Mouse (Mus musculus) kidney, embryonic 15.5 days (tissue): ENCODE measurements around the gene Vmn2r75. TPM values are rescaled to one million over a fixed set of nuclear protein-coding genes. Genes with fewer than 3 reads are reported as not detected.
"Not testable (repeated sequence)": the region's sequence is repeated elsewhere in the genome, so short reads cannot be mapped to it uniquely, and the experiment has no call there.

ENCODE experiments used
- ATAC-seq: fragments of 200-750 bp; cut with Nextera tagmentation; replicated peaks from 2 replicates; pipeline ENCODE4 v1.8.0; 2017; ENCODE audit warnings: moderate TSS enrichment; ENCODE audit not compliant: low FRiP score
- H3K27ac ChIP-seq: fragments of 300-500 bp; sonication (generic); 2 replicates; pipeline ENCODE4 v1.5.1; 2015; ENCODE audit warnings: mild to moderate bottlenecking, inconsistent platforms
- H3K27me3 ChIP-seq: fragments of 300-500 bp; sonication (generic); 2 replicates; pipeline ENCODE4 v1.6.1; 2015; ENCODE audit warnings: inconsistent platforms
- H3K36me3 ChIP-seq: fragments of 300-500 bp; sonication (generic); 2 replicates; pipeline ENCODE4 v1.6.1; 2015; ENCODE audit warnings: inconsistent platforms
- H3K4me1 ChIP-seq: fragments of 300-500 bp; sonication (generic); 2 replicates; pipeline ENCODE4 v1.6.1; 2015; ENCODE audit warnings: inconsistent platforms
- H3K4me2 ChIP-seq: fragments of 300-500 bp; sonication (generic); 2 replicates; pipeline ENCODE4 v1.6.1; 2015; ENCODE audit warnings: moderate library complexity, mild to moderate bottlenecking, inconsistent platforms
- H3K4me3 ChIP-seq: fragments of 300-500 bp; sonication (generic); replicated peaks from 2 replicates; pipeline ENCODE4 v1.5.1; 2015; ENCODE audit warnings: mild to moderate bottlenecking, inconsistent platforms
- H3K9ac ChIP-seq: fragments of 300-500 bp; sonication (generic); 2 replicates; pipeline ENCODE4 v1.6.1; 2015; ENCODE audit warnings: mild to moderate bottlenecking, inconsistent platforms
- H3K9me3 ChIP-seq: fragments of 300-500 bp; sonication (generic); replicated peaks from 2 replicates; pipeline ENCODE4 v1.6.1; 2016; ENCODE audit warnings: inconsistent platforms
- whole genome bisulfite sequencing: fragments of 180-500 bp; shearing (Covaris S2); methylation state at CpG from one replicate; pipeline ENCODE4 v1.1.7; 2015; ENCODE audit warnings: mixed read lengths; 5-methylcytosine and 5-hydroxymethylcytosine counted together
- polyA plus RNA-seq: library from polyadenylated mRNA; unstranded; fragments of >200 nt; fragmentation: Nextera tagmentation; extraction: Ambion mirVana; gene quantifications from 2 replicates; pipeline ENCODE4 v1.2.1, GENCODE M21; 2015

Gene Vmn2r75
- not detected in 2 replicates for polyA plus RNA-seq

- 61% methylated on average over 1 of the region's 1 CpGs for WGBS
- H3K4me2 ChIP-seq, H3K9me3 ChIP-seq, H3K27ac ChIP-seq, H3K4me1 ChIP-seq, H3K9ac ChIP-seq, ATAC-seq, H3K36me3 ChIP-seq, H3K4me3 ChIP-seq, H3K27me3 ChIP-seq: not testable (repeated sequence)
Observed at GRCm38 (mm10) chr7:86171678-86172077, at the start of gene Vmn2r75. TSS of gene Vmn2r75 (minus strand) at chr7:86171778.

GRCm38 (mm10) chr7:86211345-86211744, 39.8 kb upstream of the Vmn2r75 start:
- Histone ChIP-seq H3K9me3 (no peaks in the 10 kb centered on the region), H3K9ac (no peak overlapping the region), H3K4me2 (no peak overlapping the region), H3K4me3 (no peak overlapping the region), H3K27ac (no peak overlapping the region), H3K27me3 (no peaks in the 10 kb centered on the region), H3K36me3 (no peaks in the 10 kb centered on the region), H3K4me1 (no peaks in the 10 kb centered on the region)
- ATAC-seq: no peak; the same call in 1 of the 2 replicates

Other genes with a start within 250 kb of the Vmn2r75 start
- not detected in 2 replicates for gene Vmn2r74, start 210.1 kb downstream of the Vmn2r75 start, polyA plus RNA-seq
- gene Vmn2r76, start 74.5 kb upstream of the Vmn2r75 start, polyA plus RNA-seq: not detected in 2 replicates
- gene Olfr310, start 105.4 kb upstream of the Vmn2r75 start, polyA plus RNA-seq: not detected in 2 replicates
- gene Olfr309, start 141.9 kb upstream of the Vmn2r75 start, polyA plus RNA-seq: not detected in 2 replicates
- gene Olfr308, start 153.9 kb upstream of the Vmn2r75 start, polyA plus RNA-seq: not detected in 2 replicates
- gene Olfr307, start 165.8 kb upstream of the Vmn2r75 start, polyA plus RNA-seq: not detected in 2 replicates
- gene Olfr305, start 195.2 kb upstream of the Vmn2r75 start, polyA plus RNA-seq: not detected in 2 replicates
- not detected in 2 replicates for gene Olfr304, start 214.9 kb upstream of the Vmn2r75 start, polyA plus RNA-seq
- gene Olfr303, start 226.0 kb upstream of the Vmn2r75 start, polyA plus RNA-seq: not detected in 2 replicates
- not detected in 2 replicates for gene Olfr301, start 232.1 kb upstream of the Vmn2r75 start, polyA plus RNA-seq